Mouse (Mus musculus): ENCODE measurements at regions not wholly inside any gene's neighbourhood (a gene's known extent, or its start where the extent isn't known, plus 50 kb on each side); places are given as distances from the start of the nearest gene placed in this dataset.

DNA sequence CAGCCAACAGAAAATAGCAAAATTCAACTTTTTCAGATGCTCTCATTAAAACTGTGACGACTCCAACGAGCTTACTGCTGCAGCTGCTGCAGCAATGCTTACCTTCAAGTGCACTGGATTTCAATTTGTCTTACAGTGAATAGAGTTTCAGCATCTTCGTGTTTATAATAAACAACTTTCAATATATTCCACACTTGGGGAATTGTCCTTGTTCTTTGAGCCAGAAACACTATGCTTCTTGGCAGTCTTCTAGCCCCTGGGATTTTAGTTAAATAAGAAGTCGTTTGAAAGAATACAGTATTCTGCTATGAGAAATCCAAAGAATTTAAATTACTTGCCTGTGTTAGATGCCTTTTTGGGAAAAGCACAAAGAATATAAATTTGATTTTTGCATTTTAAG lies 381.9 kb upstream of the Kcnd2 start:
- no peak for DNase-seq (ENCODE audit: inconsistent ontology term)

DNA sequence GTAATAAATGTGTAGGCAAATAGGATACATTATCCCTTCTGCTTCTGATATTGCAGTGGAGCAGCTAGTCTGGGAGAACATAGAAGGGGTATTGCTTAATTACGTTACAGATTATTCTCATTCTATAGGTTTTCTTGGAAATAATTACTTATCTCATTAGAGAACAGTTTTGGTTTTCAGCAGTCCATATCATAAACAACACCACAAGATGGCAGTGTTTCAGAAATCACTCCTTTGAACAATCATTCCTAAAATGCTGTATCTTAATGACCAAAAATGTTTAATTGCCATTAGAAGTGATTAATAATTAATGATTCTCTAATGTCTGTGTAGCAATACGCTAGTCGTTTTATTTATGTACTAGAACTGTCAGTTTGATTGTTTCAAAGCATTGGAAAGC lies 375.2 kb upstream of the Kcnd2 start:
- DNase-seq (ENCODE audit: inconsistent ontology term): peak; percentile 6

Measured in Muller cell, postnatal 12 days (primary cell).